Mouse (Mus musculus) bone marrow, adult 2 months (tissue): ENCODE results near the gene AU041133. TPM values are rescaled to one million over a fixed set of nuclear protein-coding genes. Genes with fewer than 3 reads are reported as not detected.
"Not testable (repeated sequence)": the region's sequence is repeated elsewhere in the genome, so short reads cannot be mapped to it uniquely, and the experiment has no call there.

Experiments used
- H3K27ac ChIP-seq: fragments of 200-500 bp; 2 replicates; pipeline ENCODE4 v1.5.1; 2012; ENCODE audit warnings: low read depth, mild to moderate bottlenecking, control low read depth, inconsistent platforms, low read length; ENCODE audit not compliant: control insufficient read depth, poor library complexity, insufficient read depth
- H3K4me1 ChIP-seq: fragments of 200-500 bp; 2 replicates; pipeline ENCODE4 v1.6.1; 2011; ENCODE audit warnings: low read length; ENCODE audit not compliant: control insufficient read depth, insufficient read depth
- H3K4me3 ChIP-seq: fragments of 200-500 bp; replicated peaks from 2 replicates; pipeline ENCODE3; 2011; ENCODE audit warnings: mild to moderate bottlenecking, low read depth, low read length, control low read depth; ENCODE audit not compliant: control insufficient read depth
- CTCF ChIP-seq: fragments of 200-500 bp; IDR thresholded peaks from 2 replicates; pipeline ENCODE4 v1.5.1; 2011; ENCODE audit warnings: low read length, control low read depth; ENCODE audit not compliant: control insufficient read depth, insufficient read depth
- POLR2A ChIP-seq: fragments of 200-500 bp; IDR thresholded peaks from 2 replicates; pipeline ENCODE4 v1.6.1; 2011; ENCODE audit warnings: low read depth, mild to moderate bottlenecking, control low read depth, low read length, borderline replicate concordance; ENCODE audit not compliant: control insufficient read depth
- whole genome bisulfite sequencing: fragments of 180-500 bp; shearing (Covaris S2); methylation state at CpG from one replicate; pipeline ENCODE4 v1.1.7; 2018; 5-methylcytosine and 5-hydroxymethylcytosine counted together
- polyA plus RNA-seq: library from polyadenylated mRNA; stranded (reverse); fragments of >200 nt; gene quantifications from 2 replicates; pipeline ENCODE4 v1.2.4, GENCODE M21; 2011; ENCODE audit warnings: low replicate concordance; ENCODE audit not compliant: missing spikeins, insufficient read depth, insufficient read length

AU041133 gene
- 0.36 and 0.57 TPM in 2 replicates for polyA plus RNA-seq

GRCm38 (mm10) chr10:82127850-82128401 lies at the start of gene AU041133:
AU041133 (plus strand) TSS chr10:82128013.
- WGBS = 2% methylated on average over 41 of the region's 41 CpGs
- Histone ChIP-seq H3K4me3 (peak within 1 kb of the TSS; percentile 85), H3K4me1 (no peaks in the 10 kb centered on the region), H3K27ac (peak within 1 kb of the TSS; percentile 39)
- TF ChIP-seq POLR2A = peak; percentile 60; the same call in 1 of the 2 replicates
- TF ChIP-seq CTCF = no peak

GRCm38 (mm10) chr10:82082728-82083621 lies 44.8 kb upstream of the AU041133 start, which contains the start of gene BC024063:
BC024063 (plus strand) TSS chr10:82083353.
- not testable (repeated sequence) for H3K4me1 ChIP-seq, H3K27ac ChIP-seq
- 25% methylated on average over 42 of the region's 42 CpGs for WGBS
- peak within 1 kb of the TSS; percentile 54 for H3K4me3 ChIP-seq

- H3K4me1 ChIP-seq, H3K27ac ChIP-seq: not testable (repeated sequence)
- WGBS = 29% methylated on average over 14 of the region's 14 CpGs
- H3K4me3 ChIP-seq = peak overlapping the region; percentile 54
Observed at GRCm38 (mm10) chr10:82083622-82083971, 44.2 kb upstream of the AU041133 start.

- Histone ChIP-seq H3K4me3 (no peak overlapping the region), H3K4me1 (no peaks in the 10 kb centered on the region), H3K27ac (no peak overlapping the region)
- WGBS = 68% methylated on average over 3 of the region's 3 CpGs
- no peak for TF ChIP-seq POLR2A
- no peak for TF ChIP-seq CTCF
Observed at GRCm38 (mm10) chr10:82117206-82117605, 10.6 kb upstream of the AU041133 start.

GRCm38 (mm10) chr10:82145282-82145681 lies 17.5 kb downstream of the AU041133 start:
- 84% methylated on average over 1 of the region's 1 CpGs for WGBS
- H3K4me3 ChIP-seq = no peak overlapping the region
- H3K27ac ChIP-seq = no peak overlapping the region
- TF ChIP-seq POLR2A (no peak), CTCF (no peak)
- no peaks in the 10 kb centered on the region for H3K4me1 ChIP-seq

GRCm38 (mm10) chr10:82147571-82147970 lies 19.8 kb downstream of the AU041133 start:
- no peak overlapping the region for H3K4me3 ChIP-seq
- H3K4me1 ChIP-seq = no peaks in the 10 kb centered on the region
- 75% methylated on average over 4 of the region's 4 CpGs for WGBS
- TF ChIP-seq CTCF (no peak), POLR2A (no peak)
- no peak overlapping the region for H3K27ac ChIP-seq

GRCm38 (mm10) chr10:82167777-82168176 lies 40.0 kb downstream of the AU041133 start:
- 15% methylated on average over 3 of the region's 3 CpGs for WGBS
- H3K27ac ChIP-seq = no peak overlapping the region
- TF ChIP-seq POLR2A (no peak), CTCF (no peak)

GRCm38 (mm10) chr10:82169776-82170175 lies 42.0 kb downstream of the AU041133 start:
- Histone ChIP-seq H3K4me3 (no peak overlapping the region), H3K4me1 (peaks cover 2% of the 10 kb centered on the region; the same call in 1 of the 2 replicates), H3K27ac (no peak overlapping the region)
- TF ChIP-seq CTCF (no peak), POLR2A (no peak)
- WGBS = 30% methylated on average over 2 of the region's 2 CpGs

More at GRCm38 (mm10) chr10:82167777-82168176, 40.0 kb downstream of the AU041133 start:
- Histone ChIP-seq H3K4me1 (peaks cover 2% of the 10 kb centered on the region; the same call in 1 of the 2 replicates), H3K4me3 (no peak overlapping the region)

- TF ChIP-seq CTCF = no peak
- no peak for TF ChIP-seq POLR2A
- Histone ChIP-seq H3K4me3 (no peak overlapping the region), H3K4me1 (peaks cover 2% of the 10 kb centered on the region; the same call in 1 of the 2 replicates), H3K27ac (no peak overlapping the region)
- 50% methylated on average over 2 of the region's 2 CpGs for WGBS
Observed at GRCm38 (mm10) chr10:82170808-82171207, 43.0 kb downstream of the AU041133 start.
